Mouse (Mus musculus) limb, embryonic 12.5 days (tissue): ENCODE measurements around the gene Asb18. TPM values are rescaled to one million over a fixed set of nuclear protein-coding genes. Genes with fewer than 3 reads are reported as not detected.

Experiments
- ATAC-seq: fragments of 200-750 bp; cut with Nextera tagmentation; 2 replicates; pipeline ENCODE4 v1.8.0; 2017; ENCODE audit warnings: low read depth, moderate TSS enrichment; ENCODE audit not compliant: insufficient number of reproducible peaks, insufficient read depth, low FRiP score, low TSS enrichment
- H3K27ac ChIP-seq: fragments of 300-500 bp; sonication (generic); 2 replicates; pipeline ENCODE4 v1.5.1; 2016; ENCODE audit warnings: mild to moderate bottlenecking, moderate library complexity
- H3K27me3 ChIP-seq: fragments of 300-500 bp; sonication (generic); 2 replicates; pipeline ENCODE4 v1.6.1; 2016; ENCODE audit warnings: mild to moderate bottlenecking, moderate library complexity
- H3K36me3 ChIP-seq: fragments of 300-500 bp; sonication (generic); 2 replicates; pipeline ENCODE4 v1.6.1; 2016; ENCODE audit warnings: mild to moderate bottlenecking, moderate library complexity
- H3K4me1 ChIP-seq: fragments of 300-500 bp; sonication (generic); replicated peaks from 2 replicates; pipeline ENCODE4 v1.6.1; 2016
- H3K4me2 ChIP-seq: fragments of 300-500 bp; sonication (generic); 2 replicates; pipeline ENCODE4 v1.6.1; 2016; ENCODE audit warnings: mild to moderate bottlenecking, moderate library complexity
- H3K4me3 ChIP-seq: fragments of 300-500 bp; sonication (generic); replicated peaks from 2 replicates; pipeline ENCODE4 v1.5.1; 2016; ENCODE audit warnings: mild to moderate bottlenecking
- H3K9ac ChIP-seq: fragments of 300-500 bp; sonication (generic); replicated peaks from 2 replicates; pipeline ENCODE4 v1.6.1; 2016; ENCODE audit warnings: mild to moderate bottlenecking, moderate library complexity
- H3K9me3 ChIP-seq: fragments of 300-500 bp; sonication (generic); 2 replicates; pipeline ENCODE4 v1.6.1; 2016; ENCODE audit warnings: mild to moderate bottlenecking, moderate library complexity
- WGBS: fragments of 180-500 bp; shearing (Covaris S2); methylation state at CpG from one replicate; pipeline ENCODE4 v1.1.7; 2016; 5-methylcytosine and 5-hydroxymethylcytosine counted together
- polyA plus RNA-seq: library from polyadenylated mRNA; unstranded; fragments of >200 nt; fragmentation: Nextera tagmentation; extraction: Ambion mirVana; gene quantifications from 2 replicates; pipeline ENCODE4 v1.2.1, GENCODE M21; 2016

The Asb18 gene
- polyA plus RNA-seq, result 0.05 TPM in 1 of 2 replicates, not detected in the other

DNA sequence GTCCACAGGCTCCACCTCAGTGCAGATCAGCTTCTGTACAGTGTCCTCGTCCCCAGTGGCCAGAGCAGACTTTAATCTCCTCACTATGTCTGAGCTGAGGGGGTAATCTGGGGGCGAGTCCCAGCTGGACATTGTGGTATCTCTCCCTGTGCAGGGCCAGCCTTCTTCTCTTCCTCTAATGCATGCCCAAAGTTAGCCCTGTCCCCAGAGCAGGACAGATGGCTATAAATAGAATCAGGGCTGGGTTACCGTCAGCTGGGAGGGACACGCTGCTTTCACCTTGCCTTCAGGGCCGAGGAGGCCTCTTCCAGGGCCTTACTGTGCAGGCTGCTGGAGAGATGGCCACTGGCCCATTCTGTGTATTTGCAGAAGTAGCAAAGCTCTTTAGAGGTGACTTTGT is at the start of gene Asb18:
Asb18 (minus strand) TSS at position 221 of the 400 bp plus-strand sequence.
- no peak within 1 kb of the TSS for H3K4me3 ChIP-seq
- H3K27ac ChIP-seq, result no peak within 1 kb of the TSS
- no peak within 1 kb of the TSS for H3K4me2 ChIP-seq
- H3K4me1 ChIP-seq, result no peaks in the 10 kb centered on the region
- no peaks in the 10 kb centered on the region for H3K36me3 ChIP-seq
- 0 out of 2 replicates have a peak, but pooled peaks cover 7% of the 10 kb centered on the region for H3K9me3 ChIP-seq
- WGBS, result 84% methylated on average over 5 of the region's 5 CpGs
- ATAC-seq, result no peak
- H3K27me3 ChIP-seq, result no peaks in the 10 kb centered on the region; the same call in 1 of the 2 replicates
- H3K9ac ChIP-seq, result no peak within 1 kb of the TSS

- Histone ChIP-seq H3K4me2 (no peak overlapping the region), H3K36me3 (no peaks in the 10 kb centered on the region), H3K27me3 (peaks cover 24% of the 10 kb centered on the region), H3K9me3 (no peaks in the 10 kb centered on the region), H3K4me1 (peaks cover 4% of the 10 kb centered on the region; the same call in 1 of the 2 replicates), H3K4me3 (no peak overlapping the region), H3K27ac (no peak overlapping the region), H3K9ac (no peak overlapping the region)
- no peak for ATAC-seq
- WGBS, result 23% methylated on average over 7 of the region's 7 CpGs
These were observed 46.1 kb upstream of the Asb18 start for GRCm38 (mm10) chr1:90060599-90060998.

DNA sequence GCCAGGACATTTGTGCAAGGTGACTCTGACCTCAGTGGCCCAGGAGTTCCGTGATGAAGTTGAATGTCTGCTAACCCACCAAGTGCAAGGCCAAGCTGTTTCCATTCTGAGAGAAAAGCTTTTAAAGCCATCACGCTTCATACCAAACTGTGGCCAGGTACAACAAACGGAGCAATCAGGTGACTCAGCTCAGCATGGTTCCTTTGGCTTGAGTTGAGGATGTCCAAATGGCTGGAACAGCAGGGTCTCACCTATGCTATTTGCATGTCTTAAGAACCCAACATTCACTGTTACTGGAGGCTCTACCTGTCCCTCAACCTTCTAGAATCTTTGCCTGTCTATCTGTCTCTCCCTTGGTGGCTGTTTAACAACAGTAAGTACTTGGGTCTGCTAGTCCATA is 45.6 kb upstream of the Asb18 start:
- WGBS, result 69% methylated on average over 3 of the region's 3 CpGs
- Histone ChIP-seq H3K27ac (no peak overlapping the region), H3K27me3 (peaks cover 24% of the 10 kb centered on the region), H3K9ac (no peak overlapping the region), H3K36me3 (no peaks in the 10 kb centered on the region), H3K4me3 (no peak overlapping the region), H3K9me3 (no peaks in the 10 kb centered on the region), H3K4me2 (no peak overlapping the region), H3K4me1 (peaks cover 4% of the 10 kb centered on the region; the same call in 1 of the 2 replicates)
- no peak for ATAC-seq

DNA sequence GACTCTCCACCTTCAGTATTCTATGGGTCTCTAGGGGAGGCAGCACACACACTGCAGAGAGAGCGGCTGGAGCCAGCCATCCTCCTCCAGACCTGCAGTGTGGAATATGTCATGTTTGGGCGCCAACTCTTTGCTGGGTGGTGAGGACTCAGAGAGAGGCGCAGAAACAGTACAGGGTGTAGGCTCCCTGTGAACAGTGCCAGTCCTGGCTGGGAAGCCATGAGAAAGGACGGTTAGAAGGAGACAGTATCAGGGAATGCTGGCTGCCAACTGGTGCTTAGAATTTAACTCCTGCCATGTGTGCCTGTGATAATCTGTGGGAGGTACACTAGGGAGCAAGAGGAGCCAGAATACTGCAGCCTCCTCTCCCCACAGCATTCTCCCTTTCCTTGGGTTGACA is 40.5 kb upstream of the Asb18 start:
- WGBS, result 83% methylated on average over 4 of the region's 4 CpGs

GRCm38 (mm10) chr1:90051347-90051746 is 36.9 kb upstream of the Asb18 start:
- H3K9ac ChIP-seq, result no peak overlapping the region
- no peaks in the 10 kb centered on the region for H3K9me3 ChIP-seq
- no peaks in the 10 kb centered on the region for H3K36me3 ChIP-seq
- ATAC-seq, result no peak
- peaks cover 41% of the 10 kb centered on the region for H3K4me1 ChIP-seq
- WGBS, result 16% methylated on average over 5 of the region's 5 CpGs
- H3K27me3 ChIP-seq, result peaks cover 13% of the 10 kb centered on the region
- no peak overlapping the region; the same call in 1 of the 2 replicates for H3K27ac ChIP-seq
- H3K4me3 ChIP-seq, result no peak overlapping the region
- H3K4me2 ChIP-seq, result no peak overlapping the region

More for the DNA sequence above, 40.5 kb upstream of the Asb18 start:
- H3K9ac ChIP-seq, result no peak overlapping the region
- H3K4me3 ChIP-seq, result no peak overlapping the region
- no peaks in the 10 kb centered on the region for H3K36me3 ChIP-seq
- H3K27ac ChIP-seq, result no peak overlapping the region
- peaks cover 17% of the 10 kb centered on the region for H3K27me3 ChIP-seq
- H3K4me2 ChIP-seq, result no peak overlapping the region
- ATAC-seq, result no peak
- no peaks in the 10 kb centered on the region for H3K9me3 ChIP-seq
- peaks cover 37% of the 10 kb centered on the region for H3K4me1 ChIP-seq

- Histone ChIP-seq H3K9ac (no peak overlapping the region), H3K27ac (no peak overlapping the region), H3K9me3 (no peaks in the 10 kb centered on the region), H3K27me3 (peaks cover 13% of the 10 kb centered on the region), H3K4me1 (peaks cover 41% of the 10 kb centered on the region), H3K36me3 (no peaks in the 10 kb centered on the region), H3K4me2 (peak overlapping the region; percentile 8; the same call in 1 of the 2 replicates), H3K4me3 (no peak overlapping the region)
- ATAC-seq, result no peak
- 31% methylated on average over 20 of the region's 20 CpGs for WGBS
These were observed 35.7 kb upstream of the Asb18 start for GRCm38 (mm10) chr1:90050046-90050739.

DNA sequence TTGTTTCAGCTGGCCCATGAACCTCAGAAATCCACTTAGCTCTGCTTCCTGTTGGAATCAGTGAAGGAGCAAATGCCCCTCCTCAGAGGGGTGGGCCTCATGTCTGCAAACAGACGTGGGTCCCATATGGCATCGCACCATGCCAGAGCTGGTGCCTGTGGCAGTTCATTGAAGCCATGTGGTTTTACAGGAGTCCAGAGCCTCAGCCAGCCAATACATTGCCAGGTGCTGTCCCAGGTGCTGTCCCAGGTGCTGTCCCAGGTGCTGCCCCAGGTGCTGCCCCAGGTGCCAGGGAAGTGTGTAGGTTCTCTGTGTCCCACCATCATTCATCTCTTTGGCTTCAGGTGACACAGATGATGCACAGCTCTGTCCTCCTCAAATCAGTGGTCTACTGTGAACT is 13.8 kb upstream of the Asb18 start:
- Histone ChIP-seq H3K9ac (no peak overlapping the region), H3K4me2 (no peak overlapping the region), H3K27me3 (0 out of 2 replicates have a peak, but pooled peaks cover 5% of the 10 kb centered on the region), H3K36me3 (no peaks in the 10 kb centered on the region), H3K4me3 (no peak overlapping the region), H3K9me3 (no peaks in the 10 kb centered on the region), H3K4me1 (peaks cover 6% of the 10 kb centered on the region; the same call in 1 of the 2 replicates), H3K27ac (no peak overlapping the region)
- ATAC-seq, result no peak
- WGBS, result 35% methylated on average over 2 of the region's 2 CpGs

DNA sequence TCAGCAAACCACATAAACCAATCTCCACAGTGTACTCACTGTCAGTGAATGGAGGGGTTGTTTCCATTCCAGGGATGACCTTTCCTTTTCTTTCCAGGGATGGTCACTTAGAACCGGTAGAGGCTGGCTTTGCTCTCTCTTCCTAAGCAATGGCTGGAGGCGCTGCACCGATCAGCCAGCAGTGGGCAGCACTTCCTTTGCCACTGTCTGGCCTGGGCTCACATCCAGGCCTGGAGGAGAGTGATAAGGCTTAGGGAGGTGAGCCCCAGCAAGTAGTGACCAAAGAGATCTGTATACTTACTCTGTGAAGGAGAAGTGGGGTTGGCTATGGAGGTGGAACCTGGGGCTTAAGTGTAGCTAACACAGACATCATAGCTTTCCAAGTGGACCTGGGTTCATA is 12.5 kb upstream of the Asb18 start:
- H3K4me2 ChIP-seq, result no peak overlapping the region
- no peaks in the 10 kb centered on the region for H3K9me3 ChIP-seq
- no peak for ATAC-seq
- no peak overlapping the region for H3K27ac ChIP-seq
- H3K36me3 ChIP-seq, result no peaks in the 10 kb centered on the region
- H3K9ac ChIP-seq, result no peak overlapping the region
- 10% methylated on average over 3 of the region's 3 CpGs for WGBS
- H3K27me3 ChIP-seq, result 0 out of 2 replicates have a peak, but pooled peaks cover 5% of the 10 kb centered on the region
- H3K4me3 ChIP-seq, result no peak overlapping the region
- H3K4me1 ChIP-seq, result peaks cover 6% of the 10 kb centered on the region; the same call in 1 of the 2 replicates

- Histone ChIP-seq H3K4me1 (peaks cover 6% of the 10 kb centered on the region; the same call in 1 of the 2 replicates), H3K9ac (no peak overlapping the region), H3K4me2 (no peak overlapping the region), H3K27ac (no peak overlapping the region), H3K36me3 (no peaks in the 10 kb centered on the region), H3K27me3 (no peaks in the 10 kb centered on the region), H3K9me3 (no peaks in the 10 kb centered on the region), H3K4me3 (no peak overlapping the region)
- WGBS, result 89% methylated on average over 5 of the region's 5 CpGs
- no peak for ATAC-seq
These were observed 5.9 kb upstream of the Asb18 start for GRCm38 (mm10) chr1:90020336-90020735.

GRCm38 (mm10) chr1:90018071-90018470 is 3.6 kb upstream of the Asb18 start:
- Histone ChIP-seq H3K27me3 (no peaks in the 10 kb centered on the region), H3K4me3 (no peak overlapping the region), H3K4me2 (no peak overlapping the region), H3K9me3 (0 out of 2 replicates have a peak, but pooled peaks cover 6% of the 10 kb centered on the region), H3K36me3 (no peaks in the 10 kb centered on the region), H3K4me1 (no peaks in the 10 kb centered on the region), H3K9ac (no peak overlapping the region), H3K27ac (no peak overlapping the region)
- 76% methylated on average over 6 of the region's 6 CpGs for WGBS
- ATAC-seq, result no peak

DNA sequence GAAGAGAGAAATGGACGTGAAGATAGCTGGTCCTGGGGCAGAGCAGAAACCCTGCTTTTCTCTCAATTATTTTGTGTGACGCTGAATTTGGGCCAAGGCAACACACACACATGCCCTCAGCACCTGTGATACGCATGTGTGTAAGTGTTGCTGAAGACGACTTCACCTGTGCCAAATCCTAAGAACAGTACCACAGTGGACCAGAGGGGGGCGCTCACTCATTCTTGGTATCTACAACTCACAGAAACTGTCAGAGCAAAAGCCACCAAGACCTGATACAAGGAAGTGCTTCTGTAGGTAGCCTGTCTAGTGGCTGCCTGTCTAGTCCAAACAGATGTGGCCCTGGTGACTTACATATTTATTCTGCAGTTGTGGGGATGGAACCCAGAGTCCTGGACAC is 1.2 kb downstream of the Asb18 start:
- H3K9me3 ChIP-seq, result 0 out of 2 replicates have a peak, but pooled peaks cover 7% of the 10 kb centered on the region
- no peak overlapping the region for H3K4me2 ChIP-seq
- no peaks in the 10 kb centered on the region; the same call in 1 of the 2 replicates for H3K27me3 ChIP-seq
- no peaks in the 10 kb centered on the region for H3K36me3 ChIP-seq
- H3K4me3 ChIP-seq, result no peak overlapping the region
- no peak overlapping the region for H3K9ac ChIP-seq
- WGBS, result 82% methylated on average over 5 of the region's 5 CpGs
- no peak for ATAC-seq
- no peak overlapping the region for H3K27ac ChIP-seq
- no peaks in the 10 kb centered on the region for H3K4me1 ChIP-seq
